Mouse (Mus musculus): ENCODE results near the gene Ciart. TPM values are rescaled to one million over a fixed set of nuclear protein-coding genes. Genes with fewer than 3 reads are reported as not detected.

The Ciart gene
- total RNA-seq, 2 experiments from 2014 or later = 15.9 to 23.8 TPM

- Histone ChIP-seq H3K27ac (no peak overlapping the region), H3K4me3 (no peak overlapping the region)
- DNase-seq (ENCODE audit: extremely low spot score in 1 of 2, low spot score in 2 of 2) = no peak
- intact Hi-C loops (cut with DNase I) = no loop called here
- TF ChIP-seq CTCF (IDR thresholded peaks at IDR 0.05) = no peak
Measured at GRCm38 (mm10) chr3:95916760-95917159, 34.7 kb upstream of the Ciart start.

- DNase-seq (ENCODE audit: extremely low spot score in 1 of 2, low spot score in 2 of 2) = no peak
- Histone ChIP-seq H3K4me3 (no peak overlapping the region), H3K27ac (no peak overlapping the region)
- no peak for TF ChIP-seq CTCF (IDR thresholded peaks at IDR 0.05)
- intact Hi-C loops (cut with DNase I) = no loop called here
Measured at GRCm38 (mm10) chr3:95914706-95915105, 32.7 kb upstream of the Ciart start.

GRCm38 (mm10) chr3:95907613-95908012, 25.6 kb upstream of the Ciart start:
- no peak for TF ChIP-seq CTCF (IDR thresholded peaks at IDR 0.05)
- intact Hi-C loops (cut with DNase I) = loop anchor here (2.0 kb wide), 1 partner anchor 45 kb away; no protein-coding TSS in a partner anchor
- DNase-seq (ENCODE audit: extremely low spot score in 1 of 2, low spot score in 2 of 2) = no peak

GRCm38 (mm10) chr3:95906860-95907259, 24.8 kb upstream of the Ciart start:
- peak overlapping the region; percentile 11; the same call in 1 of the 2 replicates for H3K4me3 ChIP-seq
- no peak for DNase-seq (ENCODE audit: extremely low spot score in 1 of 2, low spot score in 2 of 2)
- no peak overlapping the region for H3K27ac ChIP-seq
- peak; percentile 83 for TF ChIP-seq CTCF (IDR thresholded peaks at IDR 0.05)
- intact Hi-C loops (cut with DNase I) = loop anchor here (1.0 to 2.0 kb wide), 2 partner anchors 24 to 44 kb away; no protein-coding TSS in a partner anchor

More at GRCm38 (mm10) chr3:95907613-95908012, 25.6 kb upstream of the Ciart start:
- H3K4me3 ChIP-seq = no peak overlapping the region
- no peak overlapping the region for H3K27ac ChIP-seq

- Histone ChIP-seq H3K4me3 (peak overlapping the region; percentile 11), H3K27ac (no peak overlapping the region; the same call in 1 of the 2 replicates)
- TF ChIP-seq CTCF (IDR thresholded peaks at IDR 0.05) = peak; percentile 64
- DNase-seq (ENCODE audit: extremely low spot score in 1 of 2, low spot score in 2 of 2) = peak in 1 of 2 experiments; percentile 40
- intact Hi-C loops (cut with DNase I) = loop anchor here (1.0 to 2.0 kb wide), 2 partner anchors 23 to 43 kb away; no protein-coding TSS in a partner anchor
Measured at GRCm38 (mm10) chr3:95905940-95906492, 24.0 kb upstream of the Ciart start.

- peak overlapping the region; percentile 66 for H3K27ac ChIP-seq
- intact Hi-C loops (cut with DNase I) = no loop called here
- DNase-seq (ENCODE audit: extremely low spot score in 1 of 2, low spot score in 2 of 2) = peak in 1 of 2 experiments; percentile 56
- no peak for TF ChIP-seq CTCF (IDR thresholded peaks at IDR 0.05)
- H3K4me3 ChIP-seq = peak overlapping the region; percentile 37
Measured at GRCm38 (mm10) chr3:95905146-95905939, 23.3 kb upstream of the Ciart start.

GRCm38 (mm10) chr3:95904568-95904967, 22.5 kb upstream of the Ciart start, which contains the start of gene Car14:
Gene Car14 (minus strand): TSS chr3:95904691.
- intact Hi-C loops (cut with DNase I) = no loop called here
- DNase-seq (ENCODE audit: extremely low spot score in 1 of 2, low spot score in 2 of 2) = no peak
- TF ChIP-seq CTCF (IDR thresholded peaks at IDR 0.05) = no peak
- peak within 1 kb of the TSS; percentile 66 for H3K27ac ChIP-seq
- peak within 1 kb of the TSS; percentile 37 for H3K4me3 ChIP-seq

GRCm38 (mm10) chr3:95903753-95904502, 21.9 kb upstream of the Ciart start:
- no peak for DNase-seq (ENCODE audit: extremely low spot score in 1 of 2, low spot score in 2 of 2)
- H3K27ac ChIP-seq = peak overlapping the region; percentile 60
- no peak for TF ChIP-seq CTCF (IDR thresholded peaks at IDR 0.05)
- intact Hi-C loops (cut with DNase I) = no loop called here
- peak overlapping the region; percentile 37 for H3K4me3 ChIP-seq

GRCm38 (mm10) chr3:95902643-95903042, 20.6 kb upstream of the Ciart start:
- intact Hi-C loops (cut with DNase I) = no loop called here
- no peak for DNase-seq (ENCODE audit: extremely low spot score in 1 of 2, low spot score in 2 of 2)
- no peak for TF ChIP-seq CTCF (IDR thresholded peaks at IDR 0.05)
- Histone ChIP-seq H3K4me3 (no peak overlapping the region), H3K27ac (peak overlapping the region; percentile 41; the same call in 1 of the 2 replicates)

- intact Hi-C loops (cut with DNase I) = no loop called here
- Histone ChIP-seq H3K27ac (no peak overlapping the region; the same call in 1 of the 2 replicates), H3K4me3 (no peak overlapping the region)
- DNase-seq (ENCODE audit: extremely low spot score in 1 of 2, low spot score in 2 of 2) = no peak
- TF ChIP-seq CTCF (IDR thresholded peaks at IDR 0.05) = no peak
Measured at GRCm38 (mm10) chr3:95902373-95902625, 20.2 kb upstream of the Ciart start.

- H3K27ac ChIP-seq = no peak overlapping the region; the same call in 1 of the 2 replicates
- TF ChIP-seq CTCF (IDR thresholded peaks at IDR 0.05) = no peak
Measured at GRCm38 (mm10) chr3:95901616-95902372, 19.7 kb upstream of the Ciart start.

More at GRCm38 (mm10) chr3:95901616-95902372, 19.7 kb upstream of the Ciart start:
- intact Hi-C loops (cut with DNase I) = no loop called here
- no peak overlapping the region for H3K4me3 ChIP-seq
- no peak for DNase-seq (ENCODE audit: extremely low spot score in 1 of 2, low spot score in 2 of 2)

All from left cerebral cortex, adult 2 months (tissue).